Mouse (Mus musculus) C2C12 (cell line): ENCODE data around the gene Zfp575. TPM values are rescaled to one million over a fixed set of nuclear protein-coding genes. Genes with fewer than 3 reads are reported as not detected.

Experiments
- H3K27me3 ChIP-seq: one replicate; pipeline ENCODE4 v1.6.1; 2011; ENCODE audit not compliant: control insufficient read depth, insufficient read depth, insufficient read length
- H3K36me3 ChIP-seq: one replicate; pipeline ENCODE4 v1.6.1; 2011; ENCODE audit not compliant: control insufficient read depth, insufficient read depth
- H3K4me3 ChIP-seq: one replicate; pipeline ENCODE4 v1.5.1; 2011; ENCODE audit warnings: mild to moderate bottlenecking, control low read depth; ENCODE audit not compliant: poor library complexity, insufficient read depth, severe bottlenecking
- H3K79me2 ChIP-seq: one replicate; pipeline ENCODE4 v1.6.1; 2011; ENCODE audit not compliant: control insufficient read depth, insufficient read depth
- H3K79me3 ChIP-seq: one replicate; pipeline ENCODE4 v1.6.1; 2011; ENCODE audit warnings: low read depth, control low read depth
- H3ac ChIP-seq: one replicate; pipeline ENCODE3; 2011; ENCODE audit warnings: low read depth; ENCODE audit not compliant: control insufficient read depth, insufficient read length
- CEBPB ChIP-seq: IDR thresholded peaks from one replicate; pipeline ENCODE4 v1.6.1; 2011; ENCODE audit warnings: low read depth, mild to moderate bottlenecking, control low read depth, moderate library complexity
- CTCF ChIP-seq: IDR thresholded peaks from one replicate; pipeline ENCODE4 v1.5.1; 2011; ENCODE audit not compliant: control insufficient read depth, insufficient read depth, insufficient read length
- FOSL1 ChIP-seq: IDR thresholded peaks from one replicate; pipeline ENCODE4 v1.8.0; 2011; ENCODE audit warnings: mild to moderate bottlenecking, low read length; ENCODE audit not compliant: poor library complexity, insufficient read depth, severe bottlenecking
- MAX ChIP-seq: IDR thresholded peaks from one replicate; pipeline ENCODE4 v1.6.1; 2011; ENCODE audit warnings: mild to moderate bottlenecking, control low read depth
- MYOD1 ChIP-seq: IDR thresholded peaks from one replicate; pipeline ENCODE4 v1.6.1; 2011; ENCODE audit warnings: low read depth; ENCODE audit not compliant: control insufficient read depth, insufficient read length
- MYOG ChIP-seq: IDR thresholded peaks from one replicate; pipeline ENCODE4 v1.6.1; 2011; ENCODE audit not compliant: control insufficient read depth, insufficient read length; ENCODE audit errors: extremely low read depth
- USF1 ChIP-seq: IDR thresholded peaks from one replicate; pipeline ENCODE4 v1.6.1; 2011; ENCODE audit warnings: low read depth, mild to moderate bottlenecking, control low read depth, moderate library complexity
- polyA plus RNA-seq: library from polyadenylated mRNA; unstranded; fragments of >200 nt; fragmentation: generic; extraction: Trizol; gene quantifications from one replicate; pipeline ENCODE4 v1.2.1, GENCODE M21; 2012; ENCODE audit warnings: missing spikeins

Zfp575 gene
- polyA plus RNA-seq, 1 experiment, result 0.35 TPM

GRCm38 (mm10) chr7:24608017-24608416 lies 20.6 kb upstream of the Zfp575 start:
- Histone ChIP-seq H3K36me3 (no peaks in the 10 kb centered on the region), H3K79me2 (no peaks in the 10 kb centered on the region), H3K79me3 (no peaks in the 10 kb centered on the region), H3ac (no peak overlapping the region), H3K27me3 (no peaks in the 10 kb centered on the region), H3K4me3 (no peak overlapping the region)
- TF ChIP-seq MYOD1 (no peak), CTCF (no peak), USF1 (no peak), MAX (no peak), MYOG (no peak), CEBPB (no peak), FOSL1 (no peak)

DNA sequence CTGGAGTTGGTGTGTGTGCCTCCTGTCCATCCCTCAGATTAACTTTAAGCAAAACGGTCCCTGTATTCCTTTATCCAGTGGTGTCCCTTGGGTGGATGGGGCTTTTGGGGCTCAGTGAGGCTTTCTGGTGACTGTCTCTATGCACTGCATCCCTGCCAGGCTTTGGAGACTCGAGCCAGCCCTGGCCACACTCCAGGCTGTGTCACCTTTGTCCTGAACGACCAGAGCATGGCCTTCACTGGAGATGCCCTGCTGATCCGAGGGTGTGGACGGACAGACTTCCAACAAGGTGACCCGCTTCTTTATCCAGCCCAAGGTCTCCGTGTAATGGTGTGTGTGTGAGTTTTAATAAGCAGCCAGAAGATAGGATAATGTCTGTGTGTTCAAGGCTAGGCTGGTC lies 18.6 kb upstream of the Zfp575 start:
- H3K36me3 ChIP-seq, result no peaks in the 10 kb centered on the region
- TF ChIP-seq MAX (no peak), MYOD1 (no peak), FOSL1 (no peak), USF1 (no peak), CTCF (no peak), MYOG (no peak), CEBPB (no peak)
- H3K79me2 ChIP-seq, result no peaks in the 10 kb centered on the region
- no peaks in the 10 kb centered on the region for H3K27me3 ChIP-seq
- H3K4me3 ChIP-seq, result no peak overlapping the region
- no peaks in the 10 kb centered on the region for H3K79me3 ChIP-seq
- no peak overlapping the region for H3ac ChIP-seq

DNA sequence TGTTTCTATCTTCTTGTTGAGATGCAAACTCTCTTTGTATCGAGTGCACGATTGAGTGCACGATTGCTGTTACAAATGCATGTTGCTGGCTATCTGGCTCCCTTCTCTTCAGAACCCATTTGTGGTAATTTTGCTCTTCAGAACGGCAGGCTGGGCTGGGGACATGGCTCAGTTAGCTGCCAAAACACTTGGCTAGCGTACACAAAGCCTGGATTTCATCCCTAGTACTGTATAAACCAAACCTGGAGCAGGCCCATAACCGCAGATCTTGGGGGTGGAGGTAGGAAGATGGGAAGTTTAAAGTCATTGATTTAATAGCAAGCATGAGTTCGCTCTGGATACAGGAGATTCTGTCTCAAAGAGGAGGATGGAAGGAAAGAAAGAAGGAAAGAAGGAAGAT lies 18.1 kb upstream of the Zfp575 start:
- TF ChIP-seq CEBPB (no peak), FOSL1 (no peak), MYOG (no peak)
- Histone ChIP-seq H3ac (no peak overlapping the region), H3K36me3 (no peaks in the 10 kb centered on the region), H3K4me3 (no peak overlapping the region), H3K27me3 (no peaks in the 10 kb centered on the region), H3K79me2 (no peaks in the 10 kb centered on the region), H3K79me3 (no peaks in the 10 kb centered on the region)

- no peak overlapping the region for H3ac ChIP-seq
- H3K79me2 ChIP-seq, result no peaks in the 10 kb centered on the region
- H3K79me3 ChIP-seq, result no peaks in the 10 kb centered on the region
- peak; percentile 15 for TF ChIP-seq MYOD1
- TF ChIP-seq CEBPB, result no peak
- TF ChIP-seq MYOG, result no peak
- TF ChIP-seq CTCF, result peak; percentile 99
- no peak for TF ChIP-seq MAX
- no peak for TF ChIP-seq USF1
- TF ChIP-seq FOSL1, result no peak
- H3K27me3 ChIP-seq, result no peaks in the 10 kb centered on the region
- H3K4me3 ChIP-seq, result no peak overlapping the region
- H3K36me3 ChIP-seq, result no peaks in the 10 kb centered on the region
Measured at GRCm38 (mm10) chr7:24600941-24601597, 13.6 kb upstream of the Zfp575 start.

DNA sequence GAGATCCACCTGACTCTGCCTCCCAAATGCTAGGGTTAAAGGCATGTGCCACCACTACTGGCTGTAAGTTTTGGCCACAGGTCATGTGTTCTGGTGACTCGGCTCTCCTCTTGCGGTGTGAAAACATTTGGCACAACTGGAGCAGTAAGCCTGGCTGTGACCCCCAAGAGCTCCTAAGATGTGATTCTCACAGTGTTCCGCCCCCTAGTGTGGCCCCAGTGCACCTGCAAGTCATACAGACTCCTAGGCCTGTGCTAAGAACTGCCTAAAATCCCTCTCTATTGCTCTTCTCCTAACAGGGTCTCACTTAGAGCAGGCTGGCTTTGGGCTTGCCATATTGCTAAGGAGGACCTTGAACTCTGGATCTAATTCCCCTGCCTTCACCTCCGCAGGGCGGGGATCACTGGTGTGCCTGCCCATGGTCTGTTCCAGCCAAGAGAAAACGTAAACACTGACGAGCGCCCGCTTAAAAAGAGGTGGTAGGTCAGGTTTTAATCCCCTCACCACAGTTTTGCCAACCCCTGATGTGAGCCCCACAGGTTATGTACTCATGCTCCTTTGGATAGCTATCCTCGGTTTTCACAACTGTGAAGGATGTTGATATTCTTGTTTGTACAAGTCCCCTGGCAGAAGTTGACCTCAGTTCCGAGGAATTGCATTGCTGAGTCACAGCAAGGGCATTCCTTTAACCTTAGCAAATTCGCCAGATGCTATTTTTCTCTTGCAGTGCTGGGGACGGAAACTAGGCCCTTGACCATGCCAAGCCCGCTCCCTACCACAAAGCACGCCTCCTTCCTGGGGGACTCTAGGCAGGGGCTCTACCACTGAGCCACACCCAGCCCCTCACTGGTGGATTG lies 12.0 kb upstream of the Zfp575 start:
- Histone ChIP-seq H3K79me3 (no peaks in the 10 kb centered on the region), H3K4me3 (no peak overlapping the region), H3K36me3 (no peaks in the 10 kb centered on the region), H3K27me3 (no peaks in the 10 kb centered on the region), H3K79me2 (no peaks in the 10 kb centered on the region), H3ac (no peak overlapping the region)
- TF ChIP-seq MAX (no peak), MYOD1 (peak; percentile 27), FOSL1 (peak; percentile 43), CTCF (no peak), MYOG (no peak), USF1 (no peak), CEBPB (no peak)
